Mouse (Mus musculus): Measurements from ENCODE around the gene Spo11. TPM values are rescaled to one million over a fixed set of nuclear protein-coding genes. Genes with fewer than 3 reads are reported as not detected.

Gene Spo11
- polyA plus RNA-seq, 2 experiments = 2.5 to 3.2 TPM

GRCm38 (mm10) chr2:172996207-172996606 is 18.7 kb downstream of the Spo11 start:
- DNase-seq (ENCODE audit: low spot score) (peak; percentile 87), ATAC-seq (ENCODE audit: low FRiP score, low read depth) (no peak)
- H3K4me1 ChIP-seq (ENCODE audit: control insufficient read depth, insufficient read depth, low read length) = peaks cover 11% of the 10 kb centered on the region
- H3K27me3 ChIP-seq (ENCODE audit: control insufficient read depth, insufficient read depth, low read length) = no peaks in the 10 kb centered on the region
- no peaks in the 10 kb centered on the region for H3K36me3 ChIP-seq (ENCODE audit: control insufficient read depth, insufficient read depth, low read length)
- no peak overlapping the region for H3K4me2 ChIP-seq (replicated peaks; ENCODE audit: low read depth, low read length, severe bottlenecking)
- no peak for TF ChIP-seq POLR2A (IDR thresholded peaks at IDR 0.05; ENCODE audit: borderline replicate concordance, extremely low read depth, insufficient read depth, insufficient read length)
- no peak overlapping the region for H3K27ac ChIP-seq (replicated peaks; ENCODE audit: low read depth, low read length)
- H3K4me3 ChIP-seq (replicated peaks; ENCODE audit: low read length) = no peak overlapping the region
- no peak overlapping the region for H3K9ac ChIP-seq (ENCODE audit: low read depth, low read length, severe bottlenecking)
- WGBS = 17% methylated on average over 4 of the region's 4 CpGs
- no peaks in the 10 kb centered on the region for H3K9me3 ChIP-seq (ENCODE audit: control insufficient read depth, low read length)

GRCm38 (mm10) chr2:172997748-172998147 is 20.2 kb downstream of the Spo11 start:
- Histone ChIP-seq H3K9me3 (ENCODE audit: control insufficient read depth, low read length) (no peaks in the 10 kb centered on the region), H3K27me3 (ENCODE audit: control insufficient read depth, insufficient read depth, low read length) (no peaks in the 10 kb centered on the region), H3K9ac (ENCODE audit: low read depth, low read length, severe bottlenecking) (0 out of 2 replicates have a peak overlapping the region, but pooled peaks have one; percentile 28), H3K36me3 (ENCODE audit: control insufficient read depth, insufficient read depth, low read length) (peaks cover 11% of the 10 kb centered on the region), H3K4me1 (ENCODE audit: control insufficient read depth, insufficient read depth, low read length) (peaks cover 13% of the 10 kb centered on the region), H3K4me2 (replicated peaks; ENCODE audit: low read depth, low read length, severe bottlenecking) (no peak overlapping the region), H3K27ac (replicated peaks; ENCODE audit: low read depth, low read length) (no peak overlapping the region), H3K4me3 (replicated peaks; ENCODE audit: low read length) (no peak overlapping the region)
- DNase-seq (ENCODE audit: low spot score) (no peak), ATAC-seq (ENCODE audit: low FRiP score, low read depth) (no peak)
- 55% methylated on average over 11 of the region's 11 CpGs for WGBS
- no peak for TF ChIP-seq POLR2A (IDR thresholded peaks at IDR 0.05; ENCODE audit: borderline replicate concordance, extremely low read depth, insufficient read depth, insufficient read length)

DNA sequence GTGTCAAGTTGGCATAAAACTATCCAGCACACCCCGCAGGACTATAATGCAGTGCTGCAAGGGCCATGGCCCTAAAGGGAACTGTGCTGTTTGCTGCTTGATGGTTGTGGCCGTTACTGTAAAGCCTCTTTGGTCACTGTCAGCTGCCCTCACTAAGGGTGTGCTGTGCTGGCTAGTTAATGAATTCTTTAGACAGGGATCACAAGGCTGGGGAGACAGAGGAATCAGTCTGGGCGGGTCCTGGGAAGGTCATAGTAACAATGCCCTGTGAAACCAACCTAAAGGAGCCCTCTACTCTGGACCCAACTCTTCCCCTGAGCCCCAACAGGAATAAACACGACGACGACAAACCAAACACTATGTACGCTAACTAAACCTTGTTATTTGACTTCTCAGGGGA is 21.0 kb downstream of the Spo11 start:
- Histone ChIP-seq H3K4me3 (replicated peaks; ENCODE audit: low read length) (no peak overlapping the region), H3K9ac (ENCODE audit: low read depth, low read length, severe bottlenecking) (no peak overlapping the region), H3K4me1 (ENCODE audit: control insufficient read depth, insufficient read depth, low read length) (peaks cover 13% of the 10 kb centered on the region), H3K9me3 (ENCODE audit: control insufficient read depth, low read length) (no peaks in the 10 kb centered on the region), H3K27me3 (ENCODE audit: control insufficient read depth, insufficient read depth, low read length) (no peaks in the 10 kb centered on the region), H3K4me2 (replicated peaks; ENCODE audit: low read depth, low read length, severe bottlenecking) (no peak overlapping the region), H3K27ac (replicated peaks; ENCODE audit: low read depth, low read length) (no peak overlapping the region), H3K36me3 (ENCODE audit: control insufficient read depth, insufficient read depth, low read length) (peaks cover 16% of the 10 kb centered on the region)
- ATAC-seq (ENCODE audit: low FRiP score, low read depth) = no peak
- 64% methylated on average over 7 of the region's 7 CpGs for WGBS
- TF ChIP-seq POLR2A (IDR thresholded peaks at IDR 0.05; ENCODE audit: borderline replicate concordance, extremely low read depth, insufficient read depth, insufficient read length) = no peak
- no peak for DNase-seq (ENCODE audit: low spot score)

DNA sequence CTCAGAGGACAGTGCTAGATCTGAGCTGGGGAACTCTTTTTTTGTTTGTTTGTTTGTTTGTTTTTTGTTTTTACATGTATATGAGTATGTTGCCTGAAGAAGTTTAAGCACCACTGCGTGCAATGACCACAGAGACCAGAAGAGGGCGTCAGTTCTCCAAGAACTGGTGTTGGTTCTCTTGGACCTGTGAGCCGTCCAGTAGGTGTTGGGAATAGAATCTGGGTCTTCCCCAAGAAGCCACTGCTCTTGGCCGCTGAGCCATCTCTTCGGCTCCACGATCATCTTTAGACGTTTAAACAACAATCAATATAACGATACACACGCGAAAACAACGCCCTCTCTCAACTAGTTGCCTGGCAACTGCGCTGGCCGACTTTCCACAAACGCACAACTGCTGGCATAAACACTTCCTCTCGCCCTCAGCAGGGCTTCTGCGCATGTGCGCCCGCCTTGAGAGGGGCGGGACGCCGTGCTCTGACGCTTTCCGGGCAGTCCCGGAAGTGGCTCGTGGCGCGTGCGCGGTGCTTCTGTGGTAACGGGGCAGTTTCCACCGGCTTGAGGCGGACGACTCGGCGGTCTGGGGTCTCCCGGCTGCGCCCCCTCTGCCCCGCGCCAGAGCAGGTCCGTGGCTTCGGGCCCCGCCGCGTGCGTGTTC is 22.3 kb downstream of the Spo11 start, which contains the start of gene Rae1:
Rae1 (plus strand) TSS at position 488 of the 655 bp plus-strand sequence.
- peak; percentile 97 for DNase-seq (ENCODE audit: low spot score)
- WGBS = under 1% methylated on average over 45 of the region's 45 CpGs

GRCm38 (mm10) chr2:173000285-173000652 is 22.8 kb downstream of the Spo11 start:
- under 1% methylated on average over 35 of the region's 42 CpGs for whole genome bisulfite sequencing
- H3K9ac ChIP-seq (ENCODE audit: low read depth, low read length, severe bottlenecking) = peak overlapping the region; percentile 96
- H3K4me2 ChIP-seq (replicated peaks; ENCODE audit: low read depth, low read length, severe bottlenecking) = peak overlapping the region; percentile 87
- DNase-seq (ENCODE audit: low spot score) = peak; percentile 34
- no peaks in the 10 kb centered on the region for H3K27me3 ChIP-seq (ENCODE audit: control insufficient read depth, insufficient read depth, low read length)
- peak; percentile 82 for ATAC-seq (ENCODE audit: low FRiP score, low read depth)
- peaks cover 34% of the 10 kb centered on the region for H3K36me3 ChIP-seq (ENCODE audit: control insufficient read depth, insufficient read depth, low read length)
- peak overlapping the region; percentile 88 for H3K4me3 ChIP-seq (replicated peaks; ENCODE audit: low read length)
- H3K27ac ChIP-seq (replicated peaks; ENCODE audit: low read depth, low read length) = peak overlapping the region; percentile 88
- no peaks in the 10 kb centered on the region for H3K9me3 ChIP-seq (ENCODE audit: control insufficient read depth, low read length)
- TF ChIP-seq POLR2A (IDR thresholded peaks at IDR 0.05; ENCODE audit: borderline replicate concordance, extremely low read depth, insufficient read depth, insufficient read length) = no peak
- peaks cover 13% of the 10 kb centered on the region for H3K4me1 ChIP-seq (ENCODE audit: control insufficient read depth, insufficient read depth, low read length)

More for the DNA sequence above, 22.3 kb downstream of the Spo11 start, which contains the start of gene Rae1:
- H3K4me3 ChIP-seq (replicated peaks; ENCODE audit: low read length) = peak within 1 kb of the TSS; percentile 88
- H3K4me2 ChIP-seq (replicated peaks; ENCODE audit: low read depth, low read length, severe bottlenecking) = peak within 1 kb of the TSS; percentile 87
- peak within 1 kb of the TSS; percentile 88 for H3K27ac ChIP-seq (replicated peaks; ENCODE audit: low read depth, low read length)
- no peaks in the 10 kb centered on the region for H3K9me3 ChIP-seq (ENCODE audit: control insufficient read depth, low read length)
- H3K27me3 ChIP-seq (ENCODE audit: control insufficient read depth, insufficient read depth, low read length) = no peaks in the 10 kb centered on the region
- TF ChIP-seq POLR2A (IDR thresholded peaks at IDR 0.05; ENCODE audit: borderline replicate concordance, extremely low read depth, insufficient read depth, insufficient read length) = peak; percentile 68; the same call in 1 of the 2 replicates
- peak; percentile 97 for ATAC-seq (ENCODE audit: low FRiP score, low read depth)
- peak within 1 kb of the TSS; percentile 96 for H3K9ac ChIP-seq (ENCODE audit: low read depth, low read length, severe bottlenecking)
- H3K4me1 ChIP-seq (ENCODE audit: control insufficient read depth, insufficient read depth, low read length) = peaks cover 13% of the 10 kb centered on the region
- H3K36me3 ChIP-seq (ENCODE audit: control insufficient read depth, insufficient read depth, low read length) = peaks cover 29% of the 10 kb centered on the region

Measured in limb, embryonic 14.5 days (tissue).